Mouse (Mus musculus): Measurements from ENCODE around the gene Adamts6. TPM values are rescaled to one million over a fixed set of nuclear protein-coding genes. Genes with fewer than 3 reads are reported as not detected.

Adamts6 gene
- polyA plus RNA-seq, 1 experiment from 2014 or later = 2.9 TPM

DNA sequence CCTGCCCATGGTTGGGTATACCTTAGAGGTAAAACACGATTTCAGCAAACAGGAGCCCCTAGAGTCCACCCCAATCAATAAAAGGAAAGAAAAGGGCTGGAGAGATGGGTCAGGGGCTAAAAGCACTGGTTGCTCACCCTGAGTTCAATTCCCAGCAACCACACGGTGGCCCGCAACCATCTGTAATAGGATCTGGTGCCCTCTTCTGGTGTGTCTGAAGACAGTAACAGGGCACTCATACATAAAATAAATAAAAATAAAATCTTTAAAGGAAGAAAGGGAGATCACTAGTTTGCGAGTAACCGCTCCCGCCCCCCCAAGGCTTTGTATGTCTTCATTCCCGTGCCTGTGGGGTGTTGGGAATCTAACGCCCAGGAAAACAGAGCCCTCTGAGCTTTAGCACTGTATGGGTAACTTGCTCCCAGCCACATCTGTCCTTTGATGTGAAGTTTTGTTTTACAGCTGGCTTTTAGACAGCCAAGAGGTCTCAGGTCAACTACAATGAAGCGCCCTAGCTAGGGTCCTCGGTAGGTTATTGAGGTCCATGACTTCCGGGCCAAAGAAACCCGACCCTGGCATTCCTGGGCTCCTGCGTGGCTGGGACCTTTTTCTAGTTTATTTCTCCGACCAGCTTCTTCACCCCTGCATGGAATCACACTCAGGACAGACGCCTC is 230.1 kb downstream of the Adamts6 start:
- Histone ChIP-seq H3K9me3 (ENCODE audit: control insufficient read depth, low read length) (no peaks in the 10 kb centered on the region), H3K36me3 (ENCODE audit: control insufficient read depth, insufficient read depth, low read length) (no peaks in the 10 kb centered on the region), H3K4me1 (replicated peaks; ENCODE audit: control insufficient read depth, insufficient read depth, low read length) (peaks cover 9% of the 10 kb centered on the region; the same call in 1 of the 2 replicates), H3K27ac (ENCODE audit: low read depth, low read length) (peak overlapping the region; percentile 84), H3K4me2 (ENCODE audit: low read depth, low read length, severe bottlenecking) (peak overlapping the region; percentile 54), H3K27me3 (ENCODE audit: control insufficient read depth, insufficient read depth, low read length) (no peaks in the 10 kb centered on the region), H3K9ac (ENCODE audit: low read length) (peak overlapping the region; percentile 72), H3K4me3 (ENCODE audit: low read depth, low read length) (peak overlapping the region; percentile 22)
- no peak for DNase-seq (ENCODE audit: low spot score)
- 43% methylated on average over 15 of the region's 15 CpGs for WGBS
- no peak for ATAC-seq (replicated peaks; ENCODE audit: low FRiP score)

DNA sequence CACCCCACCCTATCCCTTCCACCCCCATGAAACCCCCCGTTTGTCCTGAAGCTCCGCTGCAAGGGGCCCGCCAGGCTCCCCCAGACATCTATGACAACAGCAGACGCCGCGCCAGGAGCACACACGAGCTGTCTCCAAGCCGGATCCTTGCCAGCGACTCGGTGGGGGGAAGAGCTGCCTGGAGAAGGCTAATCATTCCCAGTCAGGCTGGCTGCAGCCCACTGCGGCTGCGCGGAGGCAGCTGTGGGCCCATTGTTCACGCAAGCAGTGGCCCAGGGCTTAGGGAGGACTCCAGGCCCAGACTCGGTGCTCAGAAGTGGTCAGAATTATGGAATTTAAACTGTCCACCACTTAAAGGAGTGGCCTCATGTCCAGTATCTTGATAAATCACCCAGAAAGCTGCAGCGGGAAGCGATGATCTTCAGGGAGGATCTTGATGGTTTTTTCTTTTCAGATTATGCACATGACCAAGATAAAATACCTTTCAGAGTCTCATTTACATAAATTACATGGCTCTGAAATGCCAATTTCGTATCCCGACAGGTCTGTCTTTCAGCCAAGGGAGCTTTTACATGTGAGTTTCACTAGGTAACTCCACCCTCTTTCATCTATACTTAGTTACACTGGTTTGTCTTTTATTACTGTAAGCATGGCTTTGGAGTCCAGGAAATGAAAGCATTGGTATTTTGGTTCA is 230.8 kb downstream of the Adamts6 start:
- Histone ChIP-seq H3K4me2 (ENCODE audit: low read depth, low read length, severe bottlenecking) (peak overlapping the region; percentile 54), H3K9ac (ENCODE audit: low read length) (peak overlapping the region; percentile 72), H3K36me3 (ENCODE audit: control insufficient read depth, insufficient read depth, low read length) (no peaks in the 10 kb centered on the region), H3K4me1 (replicated peaks; ENCODE audit: control insufficient read depth, insufficient read depth, low read length) (peaks cover 9% of the 10 kb centered on the region; the same call in 1 of the 2 replicates), H3K27me3 (ENCODE audit: control insufficient read depth, insufficient read depth, low read length) (no peaks in the 10 kb centered on the region), H3K9me3 (ENCODE audit: control insufficient read depth, low read length) (no peaks in the 10 kb centered on the region), H3K4me3 (ENCODE audit: low read depth, low read length) (peak overlapping the region; percentile 22), H3K27ac (ENCODE audit: low read depth, low read length) (peak overlapping the region; percentile 84)
- 10% methylated on average over 19 of the region's 19 CpGs for WGBS
- DNase-seq (ENCODE audit: low spot score) (peak; percentile 93), ATAC-seq (replicated peaks; ENCODE audit: low FRiP score) (peak; percentile 97)

DNA sequence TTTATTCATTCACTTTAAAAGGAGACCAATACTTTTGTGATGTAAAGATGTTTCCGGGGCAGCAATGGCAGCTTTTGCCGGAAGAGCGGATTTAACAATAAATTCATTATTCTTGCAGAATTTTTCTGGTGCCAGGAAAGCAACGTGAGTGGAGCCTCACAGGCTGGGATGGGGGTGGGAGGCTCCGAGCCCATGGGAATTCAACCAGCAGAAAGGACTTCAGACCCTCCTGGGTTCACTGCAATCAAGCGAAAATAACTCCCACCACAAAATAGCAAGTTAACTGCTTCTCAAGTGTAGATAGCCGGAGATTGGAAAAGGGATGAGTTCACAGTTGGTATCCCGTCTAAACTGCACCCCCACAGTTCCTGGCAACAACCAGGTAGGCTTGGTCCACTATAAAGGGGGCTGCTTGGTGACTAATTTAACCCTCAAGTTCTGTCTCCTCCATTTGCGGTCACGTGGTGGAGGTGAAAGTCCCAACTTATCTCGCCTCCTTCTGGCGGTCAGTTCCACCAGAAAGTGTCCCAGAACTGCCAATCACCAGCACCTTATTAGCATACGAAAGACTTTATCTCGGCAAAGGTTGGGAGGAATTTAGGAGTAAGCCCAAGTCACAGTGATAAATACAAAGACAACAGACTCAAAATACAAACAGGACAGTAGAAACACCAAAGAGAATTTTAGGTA is 231.5 kb downstream of the Adamts6 start:
- peak overlapping the region; percentile 84; the same call in 1 of the 2 replicates for H3K27ac ChIP-seq (ENCODE audit: low read depth, low read length)
- H3K36me3 ChIP-seq (ENCODE audit: control insufficient read depth, insufficient read depth, low read length) = no peaks in the 10 kb centered on the region
- no peaks in the 10 kb centered on the region for H3K9me3 ChIP-seq (ENCODE audit: control insufficient read depth, low read length)
- 52% methylated on average over 14 of the region's 14 CpGs for WGBS
- peak; percentile 39 for ATAC-seq (replicated peaks; ENCODE audit: low FRiP score)
- H3K27me3 ChIP-seq (ENCODE audit: control insufficient read depth, insufficient read depth, low read length) = no peaks in the 10 kb centered on the region
- H3K9ac ChIP-seq (ENCODE audit: low read length) = peak overlapping the region; percentile 12; the same call in 1 of the 2 replicates
- DNase-seq (ENCODE audit: low spot score) = no peak
- H3K4me2 ChIP-seq (ENCODE audit: low read depth, low read length, severe bottlenecking) = peak overlapping the region; percentile 21; the same call in 1 of the 2 replicates
- H3K4me3 ChIP-seq (ENCODE audit: low read depth, low read length) = no peak overlapping the region
- H3K4me1 ChIP-seq (replicated peaks; ENCODE audit: control insufficient read depth, insufficient read depth, low read length) = peaks cover 9% of the 10 kb centered on the region; the same call in 1 of the 2 replicates

DNA sequence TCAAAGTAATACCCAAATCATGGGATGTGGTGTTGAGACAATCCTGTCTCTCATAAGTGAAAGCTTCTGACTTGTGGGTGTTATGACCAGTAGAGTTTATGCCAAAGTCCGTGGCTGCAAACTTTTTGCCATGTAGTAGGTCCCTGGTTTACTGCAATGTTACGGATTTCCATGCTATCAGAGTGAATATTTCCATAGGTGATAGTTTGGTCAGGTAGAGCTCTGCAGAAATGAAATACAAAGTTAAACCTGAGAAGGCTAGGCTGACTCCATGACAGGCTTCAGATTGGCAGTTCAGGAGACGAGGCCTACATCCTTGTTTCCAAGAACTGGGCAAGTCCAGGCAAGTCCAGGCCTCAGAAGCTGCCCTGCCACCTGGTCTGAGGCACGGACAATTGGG is 232.3 kb downstream of the Adamts6 start:
- 86% methylated on average over 4 of the region's 4 CpGs for WGBS

DNA sequence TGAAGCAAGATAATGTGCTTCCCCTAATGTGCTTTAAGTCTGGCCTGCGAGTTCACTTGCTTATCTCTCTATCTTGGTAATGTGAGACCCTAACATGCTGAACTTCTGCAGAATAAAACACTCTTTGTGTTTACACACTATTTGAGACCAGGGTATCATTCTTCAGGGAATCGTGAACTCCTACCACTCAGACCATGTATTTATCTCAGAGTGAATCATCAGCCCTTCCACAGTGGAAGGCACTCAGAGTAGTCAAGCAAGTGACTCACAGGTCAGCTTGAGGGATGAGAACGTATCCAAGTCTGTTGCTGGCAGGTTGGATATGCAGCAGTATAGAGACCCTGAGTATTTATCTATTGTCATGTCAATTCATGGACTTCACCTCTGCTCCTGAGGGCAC is 232.8 kb downstream of the Adamts6 start:
- Histone ChIP-seq H3K4me2 (ENCODE audit: low read depth, low read length, severe bottlenecking) (no peak overlapping the region), H3K4me3 (ENCODE audit: low read depth, low read length) (no peak overlapping the region), H3K9me3 (ENCODE audit: control insufficient read depth, low read length) (no peaks in the 10 kb centered on the region), H3K4me1 (replicated peaks; ENCODE audit: control insufficient read depth, insufficient read depth, low read length) (peaks cover 9% of the 10 kb centered on the region; the same call in 1 of the 2 replicates), H3K27me3 (ENCODE audit: control insufficient read depth, insufficient read depth, low read length) (no peaks in the 10 kb centered on the region), H3K27ac (ENCODE audit: low read depth, low read length) (no peak overlapping the region), H3K36me3 (ENCODE audit: control insufficient read depth, insufficient read depth, low read length) (no peaks in the 10 kb centered on the region), H3K9ac (ENCODE audit: low read length) (no peak overlapping the region)
- DNase-seq (ENCODE audit: low spot score) = no peak
- no peak for ATAC-seq (replicated peaks; ENCODE audit: low FRiP score)
- WGBS = 85% methylated on average over 3 of the region's 3 CpGs

More for the DNA sequence above, 232.3 kb downstream of the Adamts6 start:
- Histone ChIP-seq H3K27me3 (ENCODE audit: control insufficient read depth, insufficient read depth, low read length) (no peaks in the 10 kb centered on the region), H3K4me2 (ENCODE audit: low read depth, low read length, severe bottlenecking) (no peak overlapping the region), H3K27ac (ENCODE audit: low read depth, low read length) (no peak overlapping the region), H3K4me1 (replicated peaks; ENCODE audit: control insufficient read depth, insufficient read depth, low read length) (peaks cover 9% of the 10 kb centered on the region; the same call in 1 of the 2 replicates), H3K9me3 (ENCODE audit: control insufficient read depth, low read length) (no peaks in the 10 kb centered on the region), H3K4me3 (ENCODE audit: low read depth, low read length) (no peak overlapping the region), H3K36me3 (ENCODE audit: control insufficient read depth, insufficient read depth, low read length) (no peaks in the 10 kb centered on the region), H3K9ac (ENCODE audit: low read length) (no peak overlapping the region)
- ATAC-seq (replicated peaks; ENCODE audit: low FRiP score) (no peak), DNase-seq (ENCODE audit: low spot score) (no peak)

DNA sequence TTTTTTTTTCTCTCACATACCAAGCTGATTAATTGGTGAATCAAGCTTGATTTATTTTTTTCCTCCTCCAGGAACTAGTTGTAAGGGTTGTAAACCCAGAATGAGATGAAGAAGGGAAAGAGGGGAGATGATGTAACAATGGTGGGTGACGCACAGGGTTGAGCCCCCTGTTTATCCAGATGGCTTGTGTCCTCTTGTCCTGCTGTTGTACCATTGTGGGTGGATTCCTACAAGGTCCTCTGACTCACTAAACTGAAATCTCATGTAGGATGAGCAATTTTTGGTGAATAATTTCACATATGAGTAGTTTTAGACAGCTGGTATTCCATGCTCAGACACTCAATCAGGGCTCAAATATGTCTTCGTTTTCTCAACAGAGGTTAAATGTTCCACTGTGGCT is 233.9 kb downstream of the Adamts6 start:
- Histone ChIP-seq H3K4me1 (replicated peaks; ENCODE audit: control insufficient read depth, insufficient read depth, low read length) (peaks cover 9% of the 10 kb centered on the region; the same call in 1 of the 2 replicates), H3K27ac (ENCODE audit: low read depth, low read length) (no peak overlapping the region), H3K36me3 (ENCODE audit: control insufficient read depth, insufficient read depth, low read length) (no peaks in the 10 kb centered on the region), H3K4me3 (ENCODE audit: low read depth, low read length) (no peak overlapping the region), H3K4me2 (ENCODE audit: low read depth, low read length, severe bottlenecking) (no peak overlapping the region), H3K9ac (ENCODE audit: low read length) (no peak overlapping the region), H3K9me3 (ENCODE audit: control insufficient read depth, low read length) (no peaks in the 10 kb centered on the region), H3K27me3 (ENCODE audit: control insufficient read depth, insufficient read depth, low read length) (no peaks in the 10 kb centered on the region)
- no peak for DNase-seq (ENCODE audit: low spot score)
- no peak for ATAC-seq (replicated peaks; ENCODE audit: low FRiP score)
- WGBS = 97% methylated on average over 2 of the region's 2 CpGs

DNA sequence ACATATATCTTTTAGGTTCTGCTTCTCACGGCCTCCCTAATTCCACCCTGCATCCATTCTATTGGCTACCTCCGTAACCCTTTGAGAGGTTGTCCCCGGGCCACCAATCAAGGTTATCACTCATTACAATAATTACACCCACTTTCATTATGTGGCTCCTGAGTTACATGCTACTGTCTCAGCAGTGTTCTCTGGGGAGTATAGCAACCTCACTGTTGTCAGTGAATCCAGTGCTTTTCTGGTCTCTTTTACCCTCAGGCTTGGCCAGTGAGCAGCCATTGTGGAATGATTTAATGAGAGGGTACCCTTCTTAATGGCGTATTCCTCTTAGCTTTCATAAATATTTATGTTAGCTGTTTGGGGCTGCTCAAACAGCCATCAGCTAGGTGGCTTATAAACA is 238.0 kb downstream of the Adamts6 start:
- Histone ChIP-seq H3K4me2 (ENCODE audit: low read depth, low read length, severe bottlenecking) (no peak overlapping the region), H3K9me3 (ENCODE audit: control insufficient read depth, low read length) (no peaks in the 10 kb centered on the region), H3K36me3 (ENCODE audit: control insufficient read depth, insufficient read depth, low read length) (no peaks in the 10 kb centered on the region), H3K27ac (ENCODE audit: low read depth, low read length) (no peak overlapping the region), H3K4me3 (ENCODE audit: low read depth, low read length) (no peak overlapping the region), H3K9ac (ENCODE audit: low read length) (no peak overlapping the region), H3K4me1 (replicated peaks; ENCODE audit: control insufficient read depth, insufficient read depth, low read length) (no peaks in the 10 kb centered on the region), H3K27me3 (ENCODE audit: control insufficient read depth, insufficient read depth, low read length) (no peaks in the 10 kb centered on the region)
- WGBS = 87% methylated on average over 4 of the region's 4 CpGs
- DNase-seq (ENCODE audit: low spot score) (no peak), ATAC-seq (replicated peaks; ENCODE audit: low FRiP score) (no peak)

DNA sequence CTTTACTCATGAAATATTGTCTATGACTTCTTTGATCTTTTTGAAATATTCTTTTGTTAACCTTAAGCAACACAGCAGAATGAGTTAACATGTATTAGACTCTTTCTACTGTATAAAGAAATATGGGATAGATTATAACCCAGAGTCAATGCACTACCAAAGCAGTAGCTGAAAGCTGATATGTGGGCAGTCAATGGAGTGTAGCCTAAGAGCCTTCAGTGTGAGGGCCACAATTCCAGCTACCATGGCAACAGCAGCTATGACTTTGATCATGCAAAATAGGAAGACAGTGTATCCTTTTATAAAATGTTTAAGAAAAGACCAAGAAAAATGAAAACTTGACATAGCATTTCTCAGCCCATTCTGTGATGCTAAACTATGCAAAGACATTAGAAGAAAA is 241.6 kb downstream of the Adamts6 start:
- H3K4me3 ChIP-seq (ENCODE audit: low read depth, low read length) = no peak overlapping the region
- H3K27me3 ChIP-seq (ENCODE audit: control insufficient read depth, insufficient read depth, low read length) = no peaks in the 10 kb centered on the region
- DNase-seq (ENCODE audit: low spot score) (no peak), ATAC-seq (replicated peaks; ENCODE audit: low FRiP score) (no peak)
- no peak overlapping the region for H3K4me2 ChIP-seq (ENCODE audit: low read depth, low read length, severe bottlenecking)
- H3K36me3 ChIP-seq (ENCODE audit: control insufficient read depth, insufficient read depth, low read length) = no peaks in the 10 kb centered on the region
- H3K9ac ChIP-seq (ENCODE audit: low read length) = no peak overlapping the region
- no peaks in the 10 kb centered on the region for H3K9me3 ChIP-seq (ENCODE audit: control insufficient read depth, low read length)
- H3K27ac ChIP-seq (ENCODE audit: low read depth, low read length) = no peak overlapping the region
- H3K4me1 ChIP-seq (replicated peaks; ENCODE audit: control insufficient read depth, insufficient read depth, low read length) = no peaks in the 10 kb centered on the region

Measured in forebrain, embryonic 11.5 days (tissue).